Mouse (Mus musculus) forebrain, embryonic 12.5 days (tissue): ENCODE data around the gene Adh5. TPM values are rescaled to one million over a fixed set of nuclear protein-coding genes. Genes with fewer than 3 reads are reported as not detected.

Experiments
- ATAC-seq: fragments of 200-750 bp; cut with Nextera tagmentation; 2 replicates; pipeline ENCODE4 v1.8.0; 2017; ENCODE audit warnings: moderate TSS enrichment; ENCODE audit not compliant: low FRiP score
- H3K27ac ChIP-seq: fragments of 300-500 bp; sonication (generic); 2 replicates; pipeline ENCODE4 v1.5.1; 2016; ENCODE audit warnings: mild to moderate bottlenecking
- H3K27me3 ChIP-seq: fragments of 300-500 bp; sonication (generic); 2 replicates; pipeline ENCODE4 v1.6.1; 2016; ENCODE audit warnings: mild to moderate bottlenecking
- H3K36me3 ChIP-seq: fragments of 300-500 bp; sonication (generic); replicated peaks from 2 replicates; pipeline ENCODE4 v1.6.1; 2016; ENCODE audit warnings: mild to moderate bottlenecking
- H3K4me1 ChIP-seq: fragments of 300-500 bp; sonication (generic); 2 replicates; pipeline ENCODE4 v1.6.1; 2016
- H3K4me2 ChIP-seq: fragments of 300-500 bp; sonication (generic); 2 replicates; pipeline ENCODE4 v1.6.1; 2016; ENCODE audit warnings: mild to moderate bottlenecking, moderate library complexity
- H3K4me3 ChIP-seq: fragments of 300-500 bp; sonication (generic); replicated peaks from 2 replicates; pipeline ENCODE4 v1.5.1; 2016; ENCODE audit warnings: mild to moderate bottlenecking
- H3K9ac ChIP-seq: fragments of 300-500 bp; sonication (generic); 2 replicates; pipeline ENCODE4 v1.6.1; 2016; ENCODE audit warnings: mild to moderate bottlenecking
- H3K9me3 ChIP-seq: fragments of 300-500 bp; sonication (generic); 2 replicates; pipeline ENCODE4 v1.6.1; 2016
- WGBS: fragments of 180-500 bp; shearing (Covaris S2); methylation state at CpG from one replicate; pipeline ENCODE4 v1.1.7; 2016; 5-methylcytosine and 5-hydroxymethylcytosine counted together
- polyA plus RNA-seq: library from polyadenylated mRNA; unstranded; fragments of >200 nt; fragmentation: Nextera tagmentation; extraction: Ambion mirVana; gene quantifications from 2 replicates; pipeline ENCODE4 v1.2.1, GENCODE M21; 2016

The Adh5 gene
- polyA plus RNA-seq, 1 experiment from 2014 or later = 263 TPM

DNA sequence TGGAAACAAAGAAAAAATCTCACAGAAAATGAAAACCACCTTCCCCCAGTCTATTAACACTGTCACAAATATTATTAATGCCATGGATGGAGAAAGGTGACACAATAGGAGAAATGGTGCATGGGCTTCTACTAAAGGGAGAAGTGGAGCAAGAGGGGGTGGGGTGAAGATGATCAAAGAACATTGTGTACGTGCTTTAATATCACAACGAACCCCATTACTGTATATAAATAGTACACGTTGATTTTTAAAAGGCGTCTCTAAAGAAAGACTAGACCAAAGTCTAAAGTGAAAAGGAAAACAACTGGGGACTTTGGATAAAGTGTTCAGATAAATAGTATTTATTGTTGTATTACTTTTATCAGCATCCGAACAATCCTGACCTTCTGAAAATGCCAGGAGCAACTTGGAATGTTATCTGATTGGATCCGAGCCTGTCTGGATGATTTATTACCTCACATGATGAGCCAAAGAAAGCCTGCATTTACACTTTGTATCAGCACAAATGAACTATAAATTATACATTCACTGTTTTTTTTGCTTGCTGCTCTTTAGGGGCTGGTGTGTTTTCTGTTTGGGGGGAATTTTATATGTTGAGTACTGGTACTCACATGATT, 12.4 kb upstream of the Adh5 start:
- Histone ChIP-seq H3K4me3 (no peak overlapping the region), H3K4me1 (no peaks in the 10 kb centered on the region), H3K9ac (no peak overlapping the region), H3K27me3 (no peaks in the 10 kb centered on the region), H3K27ac (no peak overlapping the region), H3K36me3 (no peaks in the 10 kb centered on the region), H3K4me2 (no peak overlapping the region), H3K9me3 (no peaks in the 10 kb centered on the region)
- no peak for ATAC-seq
- 92% methylated on average over 6 of the region's 6 CpGs for WGBS

DNA sequence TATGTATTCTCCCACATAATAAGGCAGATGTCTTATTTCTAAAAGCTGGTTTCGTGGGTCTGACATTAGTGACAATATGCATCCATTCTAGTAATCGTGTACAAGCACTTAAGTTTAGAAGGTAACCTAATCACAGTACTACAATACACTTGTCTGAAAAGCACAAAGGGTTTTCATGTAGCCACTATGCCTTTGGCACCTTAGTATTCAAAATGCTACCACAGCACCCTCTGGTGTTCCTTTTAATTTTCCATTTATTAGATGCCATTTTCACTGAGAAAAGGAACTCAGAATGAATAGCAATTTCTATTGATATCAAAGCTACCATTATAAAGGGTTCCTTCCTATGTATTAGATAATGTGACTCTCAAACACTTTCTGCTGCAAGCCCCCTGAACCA, 11.1 kb upstream of the Adh5 start:
- WGBS = 74% methylated on average over 2 of the region's 2 CpGs
- ATAC-seq = no peak

DNA sequence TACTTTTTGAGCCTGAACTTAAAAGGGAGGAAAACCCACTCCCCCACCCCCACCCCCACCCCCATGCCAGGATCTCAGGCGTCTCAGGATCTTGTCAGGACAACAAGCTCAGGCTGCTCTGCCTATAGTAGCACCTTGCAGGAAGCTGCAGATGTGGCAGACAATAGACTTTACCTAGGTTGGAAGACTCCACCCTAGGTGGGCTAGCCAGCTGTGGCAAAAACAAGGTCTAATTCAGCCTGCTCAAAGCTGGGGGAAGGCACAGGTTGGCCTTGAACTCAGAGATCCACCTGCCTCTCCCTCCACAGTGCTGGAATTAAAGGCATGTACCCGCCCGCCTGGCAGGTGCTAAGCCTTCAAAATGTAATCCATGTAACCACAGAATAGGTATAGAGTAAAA, 4.2 kb upstream of the Adh5 start:
- Histone ChIP-seq H3K4me1 (peaks cover 5% of the 10 kb centered on the region), H3K36me3 (no peaks in the 10 kb centered on the region), H3K27ac (no peak overlapping the region), H3K27me3 (no peaks in the 10 kb centered on the region), H3K9ac (no peak overlapping the region), H3K4me3 (no peak overlapping the region), H3K4me2 (no peak overlapping the region), H3K9me3 (no peaks in the 10 kb centered on the region)
- no peak for ATAC-seq
- WGBS = 80% methylated on average over 3 of the region's 3 CpGs

More for the DNA sequence above, 11.1 kb upstream of the Adh5 start:
- Histone ChIP-seq H3K27me3 (no peaks in the 10 kb centered on the region), H3K36me3 (no peaks in the 10 kb centered on the region), H3K27ac (no peak overlapping the region), H3K9me3 (no peaks in the 10 kb centered on the region), H3K4me2 (no peak overlapping the region), H3K4me3 (no peak overlapping the region), H3K4me1 (no peaks in the 10 kb centered on the region), H3K9ac (no peak overlapping the region)

DNA sequence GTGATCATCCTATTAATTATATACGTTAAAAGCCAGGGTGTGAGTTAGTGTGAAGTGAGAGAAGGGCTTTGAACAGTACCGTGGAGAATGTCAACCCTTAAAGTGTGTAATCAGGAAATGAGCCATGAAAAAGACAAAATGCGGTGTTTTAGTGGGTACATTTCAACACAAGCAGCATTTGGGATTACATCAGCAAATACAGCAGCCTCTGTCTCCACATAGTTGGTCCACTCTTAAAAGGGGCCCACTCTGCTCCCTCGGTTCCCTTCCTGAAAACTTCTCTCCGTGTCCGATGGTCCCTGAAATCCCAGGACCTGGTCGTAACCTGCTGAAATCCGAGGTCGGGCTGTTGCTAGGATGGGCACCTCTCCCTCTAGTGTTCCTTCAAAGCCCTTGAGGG, 690 bp upstream of the Adh5 start:
- H3K27ac ChIP-seq = peak overlapping the region; percentile 75
- H3K4me2 ChIP-seq = peak overlapping the region; percentile 78
- H3K4me1 ChIP-seq = peaks cover 20% of the 10 kb centered on the region
- no peaks in the 10 kb centered on the region for H3K27me3 ChIP-seq
- peak overlapping the region; percentile 70 for H3K9ac ChIP-seq
- 2% methylated on average over 9 of the region's 9 CpGs for WGBS
- H3K4me3 ChIP-seq = peak overlapping the region; percentile 74
- peak; percentile 5; the same call in 1 of the 2 replicates for ATAC-seq
- H3K36me3 ChIP-seq = peaks cover 22% of the 10 kb centered on the region
- no peaks in the 10 kb centered on the region for H3K9me3 ChIP-seq

DNA sequence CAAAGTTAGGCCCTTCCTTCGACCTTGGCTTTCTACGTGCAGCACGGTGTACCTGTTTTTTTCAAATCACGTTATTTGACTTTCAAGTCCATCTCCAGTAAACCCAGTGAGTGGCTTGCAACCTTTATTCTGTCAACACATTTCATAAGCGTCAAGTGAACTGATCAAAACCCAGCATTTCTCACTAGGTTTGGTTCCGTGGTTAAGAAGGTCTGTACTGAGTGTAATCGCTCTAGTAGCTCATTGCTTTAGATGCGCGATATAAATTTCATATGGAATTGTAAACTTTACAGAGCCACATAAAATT, 525 bp downstream of the Adh5 start:
- ATAC-seq = no peak

DNA sequence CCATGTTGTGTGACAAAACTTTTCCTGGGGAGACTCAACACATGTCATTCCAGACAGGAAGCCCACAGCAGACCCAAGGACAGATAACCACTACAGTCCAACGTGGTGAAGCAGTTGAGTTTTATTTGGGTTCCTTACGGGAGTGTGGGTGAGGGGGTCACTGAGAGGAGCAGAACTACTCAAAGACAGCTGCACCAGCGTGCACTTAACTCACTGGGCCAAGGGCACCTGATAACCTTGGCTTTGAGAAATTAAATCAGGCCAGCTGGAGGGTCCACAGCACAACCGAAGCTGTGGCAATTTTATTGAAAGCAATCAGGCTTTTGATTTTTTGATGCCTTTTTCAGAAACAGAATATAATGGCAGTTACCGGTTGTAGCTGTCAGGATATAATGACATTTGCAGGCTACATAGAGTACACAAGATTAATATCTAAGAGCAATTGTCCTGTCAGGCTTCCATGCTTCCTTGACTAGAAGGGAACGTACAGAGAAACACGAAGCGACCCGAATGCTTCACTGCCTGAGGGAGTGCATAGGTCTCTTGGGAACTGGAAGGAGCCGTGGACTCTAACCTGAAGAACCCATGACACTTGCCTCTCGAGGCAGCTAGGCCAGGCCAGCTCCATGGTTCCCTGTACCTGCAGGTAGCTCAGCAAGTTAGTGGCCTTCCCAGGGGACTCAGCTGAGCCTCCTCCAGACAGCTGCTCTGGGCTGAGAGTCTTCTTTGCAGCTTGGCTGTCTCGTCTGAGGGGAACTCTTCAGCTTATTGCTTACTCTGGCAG, 5.4 kb downstream of the Adh5 start:
- H3K4me2 ChIP-seq = no peak overlapping the region
- no peaks in the 10 kb centered on the region for H3K9me3 ChIP-seq
- no peak overlapping the region for H3K4me3 ChIP-seq
- no peak for ATAC-seq
- peaks cover 77% of the 10 kb centered on the region for H3K36me3 ChIP-seq
- H3K9ac ChIP-seq = no peak overlapping the region
- 88% methylated on average over 12 of the region's 12 CpGs for WGBS
- no peak overlapping the region for H3K27ac ChIP-seq
- peaks cover 15% of the 10 kb centered on the region for H3K4me1 ChIP-seq
- H3K27me3 ChIP-seq = no peaks in the 10 kb centered on the region

More for the DNA sequence above, 525 bp downstream of the Adh5 start:
- peaks cover 20% of the 10 kb centered on the region for H3K4me1 ChIP-seq
- H3K27me3 ChIP-seq = no peaks in the 10 kb centered on the region
- peak overlapping the region; percentile 82 for H3K27ac ChIP-seq
- H3K36me3 ChIP-seq = peaks cover 32% of the 10 kb centered on the region
- H3K4me3 ChIP-seq = peak overlapping the region; percentile 74
- H3K4me2 ChIP-seq = peak overlapping the region; percentile 78
- H3K9me3 ChIP-seq = no peaks in the 10 kb centered on the region
- H3K9ac ChIP-seq = peak overlapping the region; percentile 83
- WGBS = 3% methylated on average over 9 of the region's 9 CpGs

DNA sequence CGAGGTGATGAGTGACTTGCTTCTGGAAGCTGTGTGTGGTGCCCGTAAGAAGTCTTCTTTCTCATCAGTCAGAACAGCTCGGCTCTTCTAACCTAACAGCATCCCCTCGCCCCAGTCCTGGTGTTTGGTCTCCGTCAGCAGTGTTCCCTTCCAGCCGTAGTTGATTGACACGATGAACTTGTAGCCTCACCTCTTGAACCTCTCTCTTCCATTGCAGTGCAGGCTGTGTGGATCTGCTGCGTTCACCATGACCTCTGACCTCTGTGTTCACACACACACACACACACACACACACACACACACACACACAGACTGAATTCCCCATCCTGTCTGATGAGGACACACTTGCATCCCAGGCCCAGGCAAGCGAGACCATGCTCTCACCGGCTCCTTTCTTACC, 9.3 kb downstream of the Adh5 start:
- H3K9ac ChIP-seq = no peak overlapping the region
- 92% methylated on average over 10 of the region's 10 CpGs for WGBS
- peaks cover 92% of the 10 kb centered on the region for H3K36me3 ChIP-seq

DNA sequence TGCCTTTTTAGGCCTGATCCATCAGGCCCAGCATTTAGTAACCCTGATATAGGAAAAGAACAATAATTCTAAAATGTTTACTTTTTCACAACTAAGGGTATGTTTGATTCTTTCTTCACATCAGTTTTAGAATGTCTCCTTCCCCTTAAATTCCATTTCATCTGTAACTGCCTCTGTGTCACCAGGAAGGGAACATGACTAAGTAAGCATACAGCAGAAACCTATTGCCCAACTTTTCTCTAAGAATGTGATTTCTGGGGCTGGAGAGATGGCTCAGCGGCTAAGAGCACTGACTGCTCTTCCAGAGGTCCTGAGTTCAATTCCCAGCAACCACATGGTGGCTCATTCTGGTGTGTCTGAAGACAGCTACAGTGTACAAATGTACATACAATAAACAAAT, 11.3 kb downstream of the Adh5 start:
- no peak overlapping the region for H3K4me3 ChIP-seq
- peaks cover 96% of the 10 kb centered on the region for H3K36me3 ChIP-seq
- H3K27ac ChIP-seq = no peak overlapping the region
- no peaks in the 10 kb centered on the region for H3K9me3 ChIP-seq
- no peak for ATAC-seq
- no peaks in the 10 kb centered on the region for H3K4me1 ChIP-seq
- no peak overlapping the region for H3K4me2 ChIP-seq
- WGBS = 95% methylated on average over 1 of the region's 1 CpGs
- no peaks in the 10 kb centered on the region for H3K27me3 ChIP-seq
- no peak overlapping the region for H3K9ac ChIP-seq

More for the DNA sequence above, 9.3 kb downstream of the Adh5 start:
- no peaks in the 10 kb centered on the region for H3K27me3 ChIP-seq
- no peaks in the 10 kb centered on the region for H3K4me1 ChIP-seq
- H3K4me3 ChIP-seq = no peak overlapping the region
- no peak for ATAC-seq
- H3K9me3 ChIP-seq = no peaks in the 10 kb centered on the region
- no peak overlapping the region for H3K27ac ChIP-seq
- no peak overlapping the region for H3K4me2 ChIP-seq

DNA sequence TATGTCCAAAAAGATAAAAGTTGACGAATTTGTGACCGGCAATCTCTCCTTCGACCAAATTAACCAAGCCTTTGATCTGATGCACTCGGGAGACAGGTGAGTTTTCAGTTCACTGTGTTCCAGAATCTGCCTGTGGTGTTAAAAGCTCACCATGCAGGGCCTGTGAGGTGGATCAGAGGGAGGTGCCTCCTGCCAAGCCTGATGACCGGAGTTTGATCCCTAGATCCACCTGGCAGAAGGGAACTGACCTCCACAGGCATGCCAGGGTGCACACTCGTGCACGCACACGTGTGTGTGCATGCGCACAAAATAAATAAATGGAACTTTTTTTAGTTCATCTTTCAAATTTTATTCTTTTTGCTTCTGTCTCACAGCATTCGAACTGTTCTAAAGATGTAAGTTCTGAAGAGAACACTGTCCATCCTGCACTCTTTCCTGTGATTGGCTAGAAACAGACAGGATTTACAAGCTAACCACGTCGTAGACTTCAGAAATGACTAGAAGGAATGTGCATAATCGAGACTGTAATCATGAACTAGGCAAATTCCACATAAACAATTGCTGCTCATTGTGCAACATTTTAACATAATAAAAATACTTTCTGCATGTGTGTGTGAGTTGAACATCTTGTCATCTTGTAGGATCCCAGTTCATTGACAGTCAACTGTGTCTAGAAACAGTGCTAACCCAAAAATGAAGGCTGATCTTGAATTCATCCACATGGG, 12.0 kb downstream of the Adh5 start:
- Histone ChIP-seq H3K27ac (no peak overlapping the region), H3K4me2 (no peak overlapping the region), H3K4me1 (no peaks in the 10 kb centered on the region), H3K9ac (no peak overlapping the region), H3K4me3 (no peak overlapping the region), H3K9me3 (no peaks in the 10 kb centered on the region), H3K36me3 (peaks cover 95% of the 10 kb centered on the region), H3K27me3 (no peaks in the 10 kb centered on the region)
- 95% methylated on average over 13 of the region's 13 CpGs for WGBS
- no peak for ATAC-seq

DNA sequence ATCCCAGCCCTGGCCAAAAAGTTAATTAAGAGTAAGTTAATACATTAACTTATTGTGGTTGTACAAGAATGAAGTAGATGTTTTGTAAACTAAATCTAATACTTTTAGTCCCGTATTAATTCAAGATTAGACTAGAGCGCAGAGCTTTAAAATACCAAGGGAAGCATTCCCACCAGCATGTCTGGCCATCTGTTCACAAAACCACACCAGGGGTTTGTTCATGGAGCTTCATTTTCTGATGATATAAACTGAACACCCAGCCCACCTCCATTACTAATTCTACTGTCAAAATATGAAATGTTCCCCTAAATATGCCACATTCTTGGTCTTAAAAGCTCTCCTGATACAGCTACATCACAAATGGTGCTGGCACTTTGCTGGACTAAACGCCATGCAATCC, 15.5 kb downstream of the Adh5 start:
- Histone ChIP-seq H3K4me2 (no peak overlapping the region), H3K4me1 (no peaks in the 10 kb centered on the region), H3K27me3 (no peaks in the 10 kb centered on the region), H3K9ac (no peak overlapping the region), H3K4me3 (no peak overlapping the region), H3K27ac (no peak overlapping the region), H3K36me3 (peaks cover 90% of the 10 kb centered on the region), H3K9me3 (no peaks in the 10 kb centered on the region)
- no peak for ATAC-seq
- 94% methylated on average over 3 of the region's 3 CpGs for WGBS

DNA sequence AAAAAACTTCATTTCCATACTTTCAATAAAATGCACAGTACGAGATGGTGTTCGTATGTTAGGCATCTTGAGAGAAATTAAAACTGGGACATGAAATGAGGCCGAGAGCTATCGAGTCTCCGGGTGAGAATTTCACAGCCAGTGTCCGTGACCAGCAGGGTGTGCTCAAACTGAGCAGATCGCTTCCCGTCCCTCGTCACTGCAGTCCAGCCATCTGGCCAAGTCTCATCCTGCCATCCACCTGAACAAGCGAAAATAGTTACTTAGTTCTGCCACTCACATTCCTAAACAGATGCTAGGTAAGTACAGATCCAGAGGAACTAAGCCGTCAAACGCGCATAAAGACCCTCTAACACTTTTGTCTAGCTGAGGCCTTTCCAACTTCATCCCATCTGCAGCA, 17.4 kb downstream of the Adh5 start:
- H3K36me3 ChIP-seq = peaks cover 89% of the 10 kb centered on the region
- no peak overlapping the region for H3K9ac ChIP-seq
- H3K4me2 ChIP-seq = no peak overlapping the region
- no peaks in the 10 kb centered on the region for H3K9me3 ChIP-seq
- H3K27ac ChIP-seq = no peak overlapping the region
- H3K4me3 ChIP-seq = no peak overlapping the region
- WGBS = 85% methylated on average over 13 of the region's 13 CpGs
- no peaks in the 10 kb centered on the region for H3K4me1 ChIP-seq
- no peaks in the 10 kb centered on the region for H3K27me3 ChIP-seq
- ATAC-seq = no peak

DNA sequence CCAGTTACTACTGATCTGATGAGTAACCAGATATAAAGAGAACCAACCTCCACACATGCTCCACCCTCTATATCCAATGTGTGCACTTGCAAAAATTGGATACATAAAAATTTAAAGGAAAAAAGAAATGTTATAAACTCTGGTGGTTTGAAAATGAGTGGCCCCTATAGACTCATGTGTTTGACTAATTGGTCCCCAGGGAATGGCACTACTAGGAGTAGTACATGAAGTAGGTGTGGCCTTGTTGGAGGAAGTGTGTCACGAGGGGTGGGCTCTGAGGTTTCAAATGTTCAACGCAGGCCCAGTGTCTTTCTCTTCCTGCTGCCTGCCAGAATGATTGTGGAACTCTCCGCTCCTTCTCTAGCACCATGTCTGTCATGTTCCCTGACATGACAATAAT, 18.9 kb downstream of the Adh5 start:
- H3K36me3 ChIP-seq = peaks cover 89% of the 10 kb centered on the region
- 83% methylated on average over 3 of the region's 3 CpGs for WGBS

More for the DNA sequence above, 18.9 kb downstream of the Adh5 start:
- Histone ChIP-seq H3K4me1 (no peaks in the 10 kb centered on the region), H3K27ac (no peak overlapping the region), H3K9ac (no peak overlapping the region), H3K27me3 (no peaks in the 10 kb centered on the region), H3K4me2 (no peak overlapping the region), H3K4me3 (no peak overlapping the region), H3K9me3 (no peaks in the 10 kb centered on the region)
- ATAC-seq = no peak
